Mouse (Mus musculus): ENCODE measurements around the gene Rdh16f2.
"Not testable (repeated sequence)": the region's sequence is repeated elsewhere in the genome, so short reads cannot be mapped to it uniquely, and the experiment has no call there.

Rdh16f2 gene

GRCm38 (mm10) chr10:127866232-127866631 is at the start of gene Rdh16f2:
Gene Rdh16f2 (plus strand): TSS chr10:127866474.
- DNase-seq (ENCODE audit: low spot score in 2 of 2): no peak

- not testable (repeated sequence) for DNase-seq (ENCODE audit: low spot score in 2 of 2)
Observed at GRCm38 (mm10) chr10:127817268-127817910, 48.9 kb upstream of the Rdh16f2 start.

- DNase-seq (ENCODE audit: low spot score in 2 of 2): not testable (repeated sequence)
Observed at GRCm38 (mm10) chr10:127821806-127822205, 44.5 kb upstream of the Rdh16f2 start.

GRCm38 (mm10) chr10:127825386-127825785 is 40.9 kb upstream of the Rdh16f2 start:
- no peak for DNase-seq (ENCODE audit: low spot score in 2 of 2)

- no peak for DNase-seq (ENCODE audit: low spot score in 2 of 2)
Observed at GRCm38 (mm10) chr10:127829121-127829520, 37.2 kb upstream of the Rdh16f2 start.

GRCm38 (mm10) chr10:127834186-127834585 is 32.1 kb upstream of the Rdh16f2 start:
- DNase-seq (ENCODE audit: low spot score in 2 of 2): not testable (repeated sequence)

- DNase-seq (ENCODE audit: low spot score in 2 of 2): no peak
Observed at GRCm38 (mm10) chr10:127835292-127835691, 31.0 kb upstream of the Rdh16f2 start.

- DNase-seq (ENCODE audit: low spot score in 2 of 2): not testable (repeated sequence)
Observed at GRCm38 (mm10) chr10:127837793-127838192, 28.5 kb upstream of the Rdh16f2 start.

GRCm38 (mm10) chr10:127838539-127838938 is 27.7 kb upstream of the Rdh16f2 start:
- DNase-seq (ENCODE audit: low spot score in 2 of 2): no peak

- DNase-seq (ENCODE audit: low spot score in 2 of 2): no peak
Observed at GRCm38 (mm10) chr10:127840776-127841175, 25.5 kb upstream of the Rdh16f2 start.

- not testable (repeated sequence) for DNase-seq (ENCODE audit: low spot score in 2 of 2)
Observed at GRCm38 (mm10) chr10:127845945-127846344, 20.3 kb upstream of the Rdh16f2 start.

GRCm38 (mm10) chr10:127848089-127848488 is 18.2 kb upstream of the Rdh16f2 start:
- no peak for DNase-seq (ENCODE audit: low spot score in 2 of 2)

- no peak for DNase-seq (ENCODE audit: low spot score in 2 of 2)
Observed at GRCm38 (mm10) chr10:127849628-127850027, 16.6 kb upstream of the Rdh16f2 start, which contains the start of gene Rdh19. Gene Rdh19 (plus strand): TSS chr10:127849928.

GRCm38 (mm10) chr10:127856376-127856775 is 9.9 kb upstream of the Rdh16f2 start:
- no peak for DNase-seq (ENCODE audit: low spot score in 2 of 2)

GRCm38 (mm10) chr10:127864931-127865330 is 1.3 kb upstream of the Rdh16f2 start:
- DNase-seq (ENCODE audit: low spot score in 2 of 2): no peak

GRCm38 (mm10) chr10:127872484-127872883 is 6.2 kb downstream of the Rdh16f2 start:
- DNase-seq (ENCODE audit: low spot score in 2 of 2): no peak

GRCm38 (mm10) chr10:127877681-127878080 is 11.4 kb downstream of the Rdh16f2 start:
- DNase-seq (ENCODE audit: low spot score in 2 of 2): no peak

- no peak for DNase-seq (ENCODE audit: low spot score in 2 of 2)
Observed at GRCm38 (mm10) chr10:127878262-127879057, 12.2 kb downstream of the Rdh16f2 start.

- no peak for DNase-seq (ENCODE audit: low spot score in 2 of 2)
Observed at GRCm38 (mm10) chr10:127879155-127879688, 12.9 kb downstream of the Rdh16f2 start.

- no peak for DNase-seq (ENCODE audit: low spot score in 2 of 2)
Observed at GRCm38 (mm10) chr10:127881041-127881440, 14.8 kb downstream of the Rdh16f2 start.

- no peak for DNase-seq (ENCODE audit: low spot score in 2 of 2)
Observed at GRCm38 (mm10) chr10:127886551-127886950, 20.3 kb downstream of the Rdh16f2 start.

GRCm38 (mm10) chr10:127886971-127887370 is 20.7 kb downstream of the Rdh16f2 start:
- no peak for DNase-seq (ENCODE audit: low spot score in 2 of 2)

- no peak for DNase-seq (ENCODE audit: low spot score in 2 of 2)
Observed at GRCm38 (mm10) chr10:127888605-127889004, 22.3 kb downstream of the Rdh16f2 start, which contains the start of gene Rdh7. Gene Rdh7 (minus strand): TSS chr10:127888817.
